Mouse (Mus musculus) MEL-GATA-1-ER (cell line): ENCODE results near the gene Oaz2.
"Not testable (repeated sequence)": the region's sequence is repeated elsewhere in the genome, so short reads cannot be mapped to it uniquely, and the experiment has no call there.

Source experiments
- DNase-seq: peaks from one replicate; pipeline ENCODE4 v3.0.0-alpha.2; 2012; ENCODE audit warnings: low read depth; ENCODE audit errors: extremely low read depth

Gene Oaz2

DNA sequence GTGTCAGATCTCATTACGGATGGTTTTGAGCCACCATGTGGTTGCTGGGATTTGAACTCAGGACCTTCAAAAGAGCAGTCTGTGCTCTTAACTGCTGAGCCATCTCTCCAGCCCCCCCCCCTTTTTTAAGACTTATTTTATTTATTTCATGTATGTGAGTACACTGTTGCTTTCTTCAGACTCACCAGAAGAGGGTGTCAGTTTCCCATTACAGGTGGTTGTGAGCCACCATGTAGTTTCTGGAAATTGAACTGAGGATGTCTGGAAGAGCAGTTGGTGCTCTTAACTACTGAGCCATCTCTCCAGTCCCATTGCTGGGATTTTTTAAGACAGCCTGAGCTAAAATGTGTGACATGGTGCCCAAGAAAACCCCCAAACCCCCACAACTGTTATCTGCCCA lies 15.8 kb upstream of the Oaz2 start:
- DNase-seq = peak; percentile 11

GRCm38 (mm10) chr9:65653741-65654140 lies 14.1 kb upstream of the Oaz2 start:
- DNase-seq = no peak

GRCm38 (mm10) chr9:65654700-65655237 lies 13.0 kb upstream of the Oaz2 start:
- DNase-seq = no peak

GRCm38 (mm10) chr9:65655540-65655939 lies 12.3 kb upstream of the Oaz2 start:
- no peak for DNase-seq

DNA sequence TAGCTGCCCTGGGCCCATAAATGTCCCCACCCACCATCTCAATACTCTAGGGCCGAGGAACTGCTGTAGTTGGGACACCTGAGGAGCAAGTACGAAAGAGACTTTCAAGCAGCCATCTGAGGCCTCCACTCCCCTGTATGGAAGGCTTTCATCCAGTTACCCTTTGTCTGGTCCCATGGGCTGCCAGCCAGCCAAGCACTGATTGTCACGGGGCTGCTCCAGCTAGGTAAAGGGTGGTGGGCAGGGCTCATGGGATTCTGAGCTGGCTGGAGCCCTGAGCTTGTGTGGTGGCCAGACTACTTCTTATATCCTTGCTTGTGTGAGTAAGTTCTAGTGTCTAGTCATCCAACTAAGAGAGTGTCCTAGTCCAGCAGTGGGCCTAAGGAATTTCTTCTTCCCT lies 10.6 kb upstream of the Oaz2 start:
- DNase-seq = no peak

GRCm38 (mm10) chr9:65661029-65661428 lies 6.8 kb upstream of the Oaz2 start:
- no peak for DNase-seq

DNA sequence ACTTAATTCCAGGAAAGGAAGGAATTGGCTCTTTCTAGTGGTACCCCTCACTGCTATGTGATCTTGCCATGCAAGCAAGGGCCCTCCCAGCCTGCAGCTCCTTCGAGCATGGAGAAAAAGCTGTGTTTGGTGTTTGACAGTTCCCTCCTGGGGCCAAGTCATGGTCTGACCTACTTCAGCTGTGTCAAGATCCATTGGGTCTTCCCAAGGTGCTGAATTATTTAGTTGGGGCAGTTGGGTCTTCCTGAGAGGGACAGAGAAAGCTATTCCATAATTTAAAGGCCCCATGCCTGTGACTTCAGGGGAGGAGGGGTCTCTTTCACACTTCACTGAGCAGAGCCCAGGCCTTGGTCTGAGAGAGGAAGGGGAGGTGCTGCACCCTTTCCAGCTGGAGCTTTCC lies 6.3 kb upstream of the Oaz2 start:
- DNase-seq = no peak

GRCm38 (mm10) chr9:65664163-65664562 lies 3.6 kb upstream of the Oaz2 start:
- DNase-seq = no peak

GRCm38 (mm10) chr9:65666042-65666441 lies 1.8 kb upstream of the Oaz2 start:
- DNase-seq = peak; percentile 47

DNA sequence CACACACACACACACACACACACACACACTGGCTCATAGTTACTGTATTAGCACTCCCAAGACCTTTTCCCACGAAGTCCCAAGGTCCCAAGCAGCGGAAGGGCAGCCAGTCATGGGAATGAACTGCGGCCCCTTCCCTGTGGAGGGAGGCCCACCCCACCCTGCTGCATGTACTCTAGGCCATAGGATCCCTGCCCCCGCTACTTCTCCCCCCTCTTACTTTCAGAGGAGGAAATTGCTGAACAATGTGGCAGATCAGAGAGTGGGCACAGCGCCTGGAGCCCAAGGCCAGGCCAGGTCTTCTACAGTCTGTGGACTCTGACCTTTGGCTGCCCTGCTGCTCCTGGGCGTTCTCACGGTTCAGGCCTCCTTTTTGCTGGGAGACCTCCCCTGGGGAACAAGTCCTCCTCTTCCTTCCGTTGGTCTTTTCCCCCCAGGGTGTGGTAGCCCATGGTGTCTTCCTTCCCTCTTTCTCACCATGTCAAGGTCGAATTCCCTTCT lies 3.7 kb downstream of the Oaz2 start:
- no peak for DNase-seq

DNA sequence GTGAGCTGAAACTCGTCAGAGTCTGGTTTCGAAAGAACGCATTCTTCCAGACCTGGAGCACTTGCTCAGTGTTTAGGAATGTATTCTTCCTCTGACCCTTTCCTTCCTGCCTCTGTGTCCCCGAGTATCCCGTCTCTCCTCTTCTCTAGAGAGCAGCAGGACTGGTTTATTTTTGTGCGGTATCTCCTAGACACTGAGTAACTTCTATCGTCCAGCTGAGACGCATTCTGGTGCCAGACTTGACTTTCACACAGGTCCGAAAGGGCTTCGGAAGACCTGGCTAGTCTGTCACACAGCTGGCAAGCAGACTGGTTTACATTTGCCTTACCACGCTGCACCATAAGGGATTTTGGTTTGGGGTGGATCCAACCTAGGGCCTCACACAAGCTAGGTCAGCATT lies 5.2 kb downstream of the Oaz2 start:
- DNase-seq = no peak

- DNase-seq = no peak
Observed at GRCm38 (mm10) chr9:65675461-65676357, 7.9 kb downstream of the Oaz2 start.

DNA sequence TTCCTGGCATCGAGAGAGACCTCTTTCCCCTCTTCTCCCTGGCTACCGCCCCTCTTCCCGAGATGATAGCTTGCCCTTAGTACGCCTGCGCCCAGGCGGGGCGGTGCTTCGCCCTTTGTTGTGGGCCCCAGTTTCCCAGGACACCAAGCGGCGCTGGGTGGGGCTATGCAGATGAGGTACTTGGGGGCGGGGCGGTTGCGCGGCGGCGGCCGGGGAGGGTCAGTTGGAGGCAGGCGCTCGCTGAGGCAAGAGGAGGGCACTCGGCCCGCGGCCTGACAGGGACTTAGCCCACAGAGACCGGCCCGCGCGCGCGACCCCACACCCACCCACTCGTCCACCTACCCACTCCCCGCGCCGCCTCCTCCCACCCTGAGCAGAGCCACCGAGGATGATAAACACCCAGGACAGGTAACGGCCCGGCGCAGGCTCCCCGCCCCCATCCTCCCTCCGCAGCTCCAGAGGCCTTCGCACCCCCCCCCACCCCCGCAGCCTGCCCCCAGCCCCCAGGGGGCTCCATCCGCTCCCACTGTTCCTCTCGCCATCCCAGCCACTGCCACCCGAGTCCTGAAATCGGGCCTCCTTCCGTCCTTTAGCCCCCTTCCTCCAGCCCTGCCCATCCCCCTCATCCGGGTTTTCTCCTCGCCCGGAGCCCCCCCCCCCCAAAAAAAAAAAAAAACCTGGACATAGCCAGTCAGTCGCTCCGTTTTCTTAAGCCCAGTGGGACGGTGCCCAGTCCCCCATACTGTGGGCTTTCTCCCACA lies 8.7 kb downstream of the Oaz2 start:
- peak; percentile 80 for DNase-seq

- DNase-seq = no peak
Observed at GRCm38 (mm10) chr9:65677119-65677462, 9.3 kb downstream of the Oaz2 start.

- DNase-seq = no peak
Observed at GRCm38 (mm10) chr9:65679181-65679761, 11.5 kb downstream of the Oaz2 start.

DNA sequence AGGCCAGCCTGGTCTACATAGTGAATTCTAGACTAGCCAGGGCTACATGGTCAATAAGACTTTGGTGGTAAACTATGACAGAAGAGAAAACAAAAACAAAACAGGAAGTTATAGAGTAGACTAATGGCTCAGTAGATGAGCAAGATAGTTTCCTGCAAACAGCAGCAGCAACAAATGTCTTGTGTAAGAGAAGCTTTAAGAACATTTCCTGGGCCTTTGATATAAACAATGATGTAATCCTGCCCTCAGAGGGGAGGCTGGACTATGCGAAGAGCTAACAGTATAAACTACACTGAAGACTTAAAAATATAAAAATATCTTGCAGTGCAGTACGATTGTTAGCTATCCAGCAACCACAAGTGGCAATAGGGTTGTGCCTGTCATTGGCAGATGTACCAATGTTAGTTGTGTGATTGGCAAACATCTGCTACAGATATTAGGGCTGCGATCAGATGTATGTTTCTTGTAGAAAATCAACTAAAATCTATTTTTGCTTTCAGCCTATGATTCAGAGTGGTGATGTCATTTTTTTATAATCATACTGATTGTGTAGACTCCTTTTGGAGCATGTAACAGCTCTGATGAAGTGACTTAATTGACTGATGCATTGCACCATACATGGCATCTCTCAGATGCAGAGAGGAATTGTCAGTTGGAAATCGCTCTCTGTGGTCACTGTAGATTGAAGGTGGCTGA lies 13.3 kb downstream of the Oaz2 start:
- DNase-seq = no peak

- DNase-seq = no peak
Observed at GRCm38 (mm10) chr9:65681634-65681940, 13.8 kb downstream of the Oaz2 start.

DNA sequence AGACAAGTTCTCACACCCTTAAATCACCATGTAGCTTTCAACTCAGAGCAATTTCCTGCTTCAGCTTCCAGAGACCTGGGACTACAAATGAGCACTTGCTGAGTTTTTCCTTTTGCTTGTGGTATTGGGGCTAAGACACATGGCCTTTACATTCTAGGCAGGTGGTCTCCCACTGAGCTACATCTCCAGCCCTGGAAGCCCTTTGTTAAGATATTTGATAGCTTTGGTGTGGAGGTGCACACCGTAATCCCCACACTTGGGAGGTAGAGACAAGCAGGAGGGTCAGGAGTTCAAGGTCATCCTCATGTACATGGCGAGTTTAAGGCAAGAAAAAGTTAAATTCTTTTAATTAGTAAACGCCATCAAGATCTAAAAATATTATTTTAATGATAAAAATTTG lies 14.4 kb downstream of the Oaz2 start:
- no peak for DNase-seq

- no peak for DNase-seq
Observed at GRCm38 (mm10) chr9:65682994-65683393, 15.2 kb downstream of the Oaz2 start.

DNA sequence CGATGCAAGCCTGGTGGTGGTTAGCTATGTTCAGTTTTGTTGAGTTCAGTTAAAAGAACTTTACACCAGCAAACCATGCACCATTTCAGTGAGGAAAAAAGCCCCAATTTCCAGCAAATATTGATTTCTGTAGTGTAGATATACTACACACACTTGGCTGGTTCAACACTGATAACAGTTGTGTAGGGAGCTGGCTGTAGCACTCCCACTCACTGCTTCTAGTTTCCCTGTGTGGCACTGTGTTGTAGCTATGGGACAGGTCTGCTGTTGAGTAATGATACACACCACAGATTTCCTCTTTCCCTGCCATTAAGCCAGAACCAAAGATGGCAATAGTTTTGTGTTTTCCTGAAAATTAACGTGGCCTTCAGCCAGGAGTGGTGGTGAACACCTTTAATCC lies 16.9 kb downstream of the Oaz2 start:
- DNase-seq = no peak

GRCm38 (mm10) chr9:65689869-65690268 lies 22.1 kb downstream of the Oaz2 start:
- DNase-seq = not testable (repeated sequence)
